Mouse (Mus musculus) liver, embryonic 15.5 days (tissue): ENCODE data around the gene Ctsa. TPM values are rescaled to one million over a fixed set of nuclear protein-coding genes. Genes with fewer than 3 reads are reported as not detected.

ENCODE experiments used
- ATAC-seq: fragments of 200-750 bp; cut with Nextera tagmentation; 2 replicates; pipeline ENCODE4 v1.8.0; 2017; ENCODE audit warnings: moderate number of reproducible peaks, mild to moderate bottlenecking, moderate library complexity; ENCODE audit not compliant: insufficient read depth
- H3K27ac ChIP-seq: fragments of 300-500 bp; sonication (generic); replicated peaks from 2 replicates; pipeline ENCODE4 v1.5.1; 2015; ENCODE audit warnings: mild to moderate bottlenecking, inconsistent platforms
- H3K27me3 ChIP-seq: fragments of 300-500 bp; sonication (generic); 2 replicates; pipeline ENCODE4 v1.6.1; 2015; ENCODE audit warnings: mild to moderate bottlenecking, inconsistent platforms
- H3K36me3 ChIP-seq: fragments of 300-500 bp; sonication (generic); replicated peaks from 2 replicates; pipeline ENCODE4 v1.6.1; 2015; ENCODE audit warnings: moderate library complexity, mild to moderate bottlenecking, inconsistent platforms
- H3K4me1 ChIP-seq: fragments of 300-500 bp; sonication (generic); replicated peaks from 2 replicates; pipeline ENCODE4 v1.6.1; 2015; ENCODE audit warnings: inconsistent platforms
- H3K4me2 ChIP-seq: fragments of 300-500 bp; sonication (generic); 2 replicates; pipeline ENCODE4 v1.6.1; 2015; ENCODE audit warnings: moderate library complexity, mild to moderate bottlenecking, inconsistent platforms
- H3K4me3 ChIP-seq: fragments of 300-500 bp; sonication (generic); replicated peaks from 2 replicates; pipeline ENCODE4 v1.5.1; 2015; ENCODE audit warnings: mild to moderate bottlenecking, inconsistent platforms
- H3K9ac ChIP-seq: fragments of 300-500 bp; sonication (generic); 2 replicates; pipeline ENCODE4 v1.6.1; 2015; ENCODE audit warnings: moderate library complexity, mild to moderate bottlenecking, inconsistent platforms
- H3K9me3 ChIP-seq: fragments of 300-500 bp; sonication (generic); replicated peaks from 2 replicates; pipeline ENCODE4 v1.6.1; 2016; ENCODE audit warnings: inconsistent platforms
- WGBS: fragments of 180-500 bp; shearing (Covaris S2); methylation state at CpG from one replicate; pipeline ENCODE4 v1.1.7; 2015; ENCODE audit warnings: mixed read lengths; ENCODE audit not compliant: insufficient replicate concordance; 5-methylcytosine and 5-hydroxymethylcytosine counted together
- polyA plus RNA-seq: library from polyadenylated mRNA; unstranded; fragments of >200 nt; fragmentation: Nextera tagmentation; extraction: Ambion mirVana; gene quantifications from 2 replicates; pipeline ENCODE4 v1.2.1, GENCODE M21; 2015

The Ctsa gene
- polyA plus RNA-seq, 1 experiment from 2014 or later, result 75.4 TPM

- Histone ChIP-seq H3K4me2 (peak overlapping the region; percentile 88), H3K36me3 (peaks cover 22% of the 10 kb centered on the region), H3K27me3 (no peaks in the 10 kb centered on the region), H3K9ac (peak overlapping the region; percentile 100), H3K27ac (peak overlapping the region; percentile 95), H3K4me3 (peak overlapping the region; percentile 99), H3K9me3 (no peaks in the 10 kb centered on the region), H3K4me1 (peaks cover 33% of the 10 kb centered on the region)
- WGBS, result under 1% methylated on average over 71 of the region's 72 CpGs
- ATAC-seq, result peak; percentile 84
These were observed 47.0 kb downstream of the Ctsa start for GRCm38 (mm10) chr2:164879568-164880277.

- Histone ChIP-seq H3K9ac (no peak overlapping the region), H3K4me1 (peaks cover 25% of the 10 kb centered on the region), H3K4me3 (no peak overlapping the region), H3K27ac (no peak overlapping the region), H3K27me3 (no peaks in the 10 kb centered on the region), H3K36me3 (peaks cover 51% of the 10 kb centered on the region), H3K9me3 (no peaks in the 10 kb centered on the region), H3K4me2 (no peak overlapping the region)
- ATAC-seq, result no peak
- WGBS, result 84% methylated on average over 9 of the region's 9 CpGs
These were observed 49.9 kb downstream of the Ctsa start for GRCm38 (mm10) chr2:164882619-164883018.

DNA sequence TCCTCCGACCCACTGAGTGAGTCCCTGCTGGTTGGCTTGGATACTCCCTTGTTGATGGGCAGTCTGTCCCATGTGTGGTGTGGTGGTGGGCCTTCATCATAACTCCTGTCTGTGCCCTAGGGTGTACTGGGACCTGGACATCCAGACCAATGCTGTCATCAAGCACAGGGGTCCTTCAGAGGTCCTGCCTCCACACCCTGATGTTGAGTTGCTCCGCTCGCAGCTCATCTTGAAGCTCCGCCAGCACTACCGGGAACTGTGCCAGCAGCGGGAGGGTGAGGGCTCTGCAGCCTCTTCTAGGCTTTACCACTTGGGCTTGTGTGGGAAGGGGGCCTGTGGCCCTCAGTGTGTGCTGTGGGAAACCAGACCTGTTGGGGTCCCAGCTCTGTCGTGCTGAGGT is 53.1 kb downstream of the Ctsa start:
- Histone ChIP-seq H3K4me1 (peaks cover 8% of the 10 kb centered on the region), H3K4me3 (no peak overlapping the region), H3K4me2 (no peak overlapping the region), H3K27ac (no peak overlapping the region), H3K36me3 (peaks cover 82% of the 10 kb centered on the region), H3K9me3 (no peaks in the 10 kb centered on the region), H3K9ac (no peak overlapping the region), H3K27me3 (no peaks in the 10 kb centered on the region)
- WGBS, result 85% methylated on average over 7 of the region's 7 CpGs
- ATAC-seq, result no peak

DNA sequence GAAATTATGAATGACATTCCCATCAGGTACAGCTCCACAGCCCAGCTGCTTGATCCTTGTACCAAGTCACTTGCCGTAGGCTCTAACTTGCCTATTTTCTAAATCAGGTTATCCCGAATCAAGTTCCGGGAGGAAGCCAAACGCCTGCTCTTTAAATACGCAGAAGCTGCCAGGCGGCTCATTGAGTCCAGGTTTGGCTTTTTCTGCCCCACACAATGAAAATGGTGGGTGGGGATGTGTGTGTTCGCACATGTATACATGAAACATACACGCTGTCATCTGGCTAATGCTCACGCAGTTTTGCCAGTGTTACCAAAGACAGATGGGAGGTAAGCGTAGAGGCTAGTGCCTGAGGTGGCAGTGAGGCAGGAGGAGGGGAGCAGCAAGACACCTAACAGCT is 53.9 kb downstream of the Ctsa start:
- no peaks in the 10 kb centered on the region for H3K27me3 ChIP-seq

DNA sequence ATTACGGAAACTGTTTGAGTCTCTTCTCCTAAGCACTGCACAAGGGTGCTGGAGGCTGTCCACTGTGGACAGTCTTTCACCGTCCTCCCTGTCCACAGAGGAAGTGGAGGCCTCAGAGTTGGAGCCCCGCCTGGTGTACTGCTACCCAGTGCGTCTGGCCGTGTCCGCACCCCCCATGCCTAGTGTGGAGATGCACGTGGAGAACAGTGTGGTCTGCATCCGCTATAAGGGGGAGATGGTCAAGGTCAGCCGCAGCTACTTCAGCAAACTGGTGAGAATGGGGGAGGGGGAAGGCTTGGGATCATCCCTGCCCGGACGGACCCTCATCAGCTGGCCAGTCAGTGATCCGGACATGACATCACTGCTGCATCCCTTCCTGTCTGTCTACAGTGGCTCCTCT is 56.3 kb downstream of the Ctsa start:
- Histone ChIP-seq H3K9ac (no peak overlapping the region), H3K27ac (no peak overlapping the region), H3K4me1 (no peaks in the 10 kb centered on the region), H3K4me2 (no peak overlapping the region), H3K9me3 (no peaks in the 10 kb centered on the region), H3K36me3 (peaks cover 98% of the 10 kb centered on the region), H3K27me3 (no peaks in the 10 kb centered on the region), H3K4me3 (no peak overlapping the region)
- ATAC-seq, result peak; percentile 4; the same call in 1 of the 2 replicates
- WGBS, result 77% methylated on average over 12 of the region's 12 CpGs

More for the DNA sequence above, 53.9 kb downstream of the Ctsa start:
- H3K4me2 ChIP-seq, result no peak overlapping the region
- no peaks in the 10 kb centered on the region for H3K9me3 ChIP-seq
- peaks cover 91% of the 10 kb centered on the region for H3K36me3 ChIP-seq
- H3K4me1 ChIP-seq, result no peaks in the 10 kb centered on the region; the same call in 1 of the 2 replicates
- H3K9ac ChIP-seq, result no peak overlapping the region
- ATAC-seq, result no peak
- H3K27ac ChIP-seq, result no peak overlapping the region
- 89% methylated on average over 10 of the region's 10 CpGs for WGBS
- no peak overlapping the region for H3K4me3 ChIP-seq

DNA sequence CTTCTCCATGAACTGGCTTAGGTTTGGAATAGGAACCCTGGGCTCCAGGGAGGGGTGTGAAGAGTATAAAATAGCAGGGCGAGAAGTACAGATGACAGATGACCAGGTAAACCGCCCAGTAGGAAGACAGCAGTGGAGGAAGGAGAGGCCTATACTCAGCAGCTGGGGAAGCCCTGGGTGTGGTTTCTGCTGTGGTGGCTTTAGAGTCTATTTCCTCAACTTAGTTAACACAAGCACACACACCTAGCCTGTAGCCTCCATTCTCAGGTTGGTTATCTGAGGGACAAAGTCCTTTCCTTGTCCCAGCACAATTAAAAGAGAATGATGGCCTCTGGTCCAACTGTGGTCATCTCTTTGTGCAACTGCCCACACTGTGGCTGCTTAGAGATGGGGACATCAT is 57.3 kb downstream of the Ctsa start:
- Histone ChIP-seq H3K4me1 (no peaks in the 10 kb centered on the region), H3K9ac (no peak overlapping the region), H3K9me3 (no peaks in the 10 kb centered on the region), H3K4me2 (no peak overlapping the region), H3K36me3 (peaks cover 100% of the 10 kb centered on the region), H3K4me3 (no peak overlapping the region), H3K27me3 (no peaks in the 10 kb centered on the region), H3K27ac (no peak overlapping the region)
- no peak for ATAC-seq
- 84% methylated on average over 2 of the region's 2 CpGs for WGBS

Other genes with a start within 250 kb of the Ctsa start
- not detected in 2 replicates for gene Wfdc6a, start 247.4 kb upstream of the Ctsa start, polyA plus RNA-seq
- not detected in 2 replicates for gene Eppin, start 239.3 kb upstream of the Ctsa start, polyA plus RNA-seq
- not detected in 2 replicates for gene Wfdc6b, start 219.4 kb upstream of the Ctsa start, polyA plus RNA-seq
- not detected in 2 replicates for gene Wfdc8, start 219.2 kb upstream of the Ctsa start, polyA plus RNA-seq
- not detected in 2 replicates for gene Wfdc16, start 194.1 kb upstream of the Ctsa start, polyA plus RNA-seq
- not detected in 2 replicates for gene Wfdc10, start 176.8 kb upstream of the Ctsa start, polyA plus RNA-seq
- not detected in 2 replicates for gene Wfdc9, start 176.3 kb upstream of the Ctsa start, polyA plus RNA-seq
- not detected in 2 replicates for gene Wfdc11, start 158.8 kb upstream of the Ctsa start, polyA plus RNA-seq
- gene Wfdc13, start 147.8 kb upstream of the Ctsa start, polyA plus RNA-seq, result not detected in 2 replicates
- not detected in 2 replicates for gene Spint4, start 134.4 kb upstream of the Ctsa start, polyA plus RNA-seq
- gene Spint5, start 117.6 kb upstream of the Ctsa start, polyA plus RNA-seq, result not detected in 2 replicates
- gene Wfdc3, start 86.9 kb upstream of the Ctsa start, polyA plus RNA-seq, result 2.3 and 2.4 TPM in 2 replicates
- gene Dnttip1, start 86.9 kb upstream of the Ctsa start, polyA plus RNA-seq, result 40.5 and 41.1 TPM in 2 replicates
- gene Ube2c, start 63.0 kb upstream of the Ctsa start, polyA plus RNA-seq, result 682 and 720 TPM in 2 replicates
- 27.2 and 51.1 TPM in 2 replicates for gene Tnnc2, start 52.9 kb upstream of the Ctsa start, polyA plus RNA-seq
- gene Snx21, start 47.0 kb upstream of the Ctsa start, polyA plus RNA-seq, result 5.6 and 7.9 TPM in 2 replicates
- 20.3 and 21.3 TPM in 2 replicates for gene Acot8, start 28.0 kb upstream of the Ctsa start, polyA plus RNA-seq
- gene Zswim3, start 27.8 kb upstream of the Ctsa start, polyA plus RNA-seq, result 4.3 and 5.5 TPM in 2 replicates
- gene Zswim1, start 10.2 kb upstream of the Ctsa start, polyA plus RNA-seq, result 4.4 TPM in 2 replicates
- gene Spata25, start 4.3 kb upstream of the Ctsa start, polyA plus RNA-seq, result not detected in 2 replicates
- gene Neurl2, start 583 bp downstream of the Ctsa start, polyA plus RNA-seq, result 1.5 and 2.5 TPM in 2 replicates
- 17.8 and 23.5 TPM in 2 replicates for gene Pltp, start 24.8 kb downstream of the Ctsa start, polyA plus RNA-seq
- gene Pcif1, start 46.4 kb downstream of the Ctsa start, polyA plus RNA-seq, result 38.3 and 40.7 TPM in 2 replicates
- gene Zfp335, start 78.9 kb downstream of the Ctsa start, polyA plus RNA-seq, result 5.9 and 6.9 TPM in 2 replicates
- gene Mmp9, start 107.9 kb downstream of the Ctsa start, polyA plus RNA-seq, result 5.9 and 10.2 TPM in 2 replicates
- gene Slc12a5, start 127.9 kb downstream of the Ctsa start, polyA plus RNA-seq, result 0.26 and 0.37 TPM in 2 replicates
- 14.2 and 14.5 TPM in 2 replicates for gene Ncoa5, start 202.0 kb downstream of the Ctsa start, polyA plus RNA-seq
- 2.8 and 3.5 TPM in 2 replicates for gene Cd40, start 222.8 kb downstream of the Ctsa start, polyA plus RNA-seq